8 mouse cellular contexts compared by ENCODE assay signal in genomic region chr13:71962661-71963355, GRCm38 (mm10). TPM values are rescaled to one million over a fixed set of nuclear protein-coding genes. Genes with fewer than 3 reads are reported as not detected.
DNase-seq lines count a peak whose midpoint lies in the region; ATAC-seq and TF ChIP-seq lines count a peak whose summit lies in the region.

No protein-coding gene starts in this region.

- ATAC-seq in lung, postnatal 0 days = peak; percentile 10

- H3K27me3 ChIP-seq in lung, postnatal 0 days (replicated peaks; ENCODE audit: insufficient read depth, low read length) = peaks cover 45% of the 10 kb centered on the region

- H3K9ac ChIP-seq in lung, postnatal 0 days (replicated peaks; ENCODE audit: low read depth) = peak overlapping the region; percentile 88

- no peak overlapping the region for H3K27ac ChIP-seq in brown adipose tissue, adult 24 weeks (replicated peaks; ENCODE audit: low read depth, low read length)
- H3K27ac ChIP-seq in lung, postnatal 0 days (ENCODE audit: low read length) = peak overlapping the region; percentile 89

- no peak for TF ChIP-seq CTCF in lung, postnatal 0 days (IDR thresholded peaks at IDR 0.05)

- WGBS in lung, postnatal 0 days = 2% methylated on average over 40 of the region's 55 CpGs

- H3K4me1 ChIP-seq in brown adipose tissue, adult 24 weeks (ENCODE audit: control insufficient read depth, insufficient read depth, insufficient read length, low read length) = no peaks in the 10 kb centered on the region; the same call in 1 of the 2 replicates
- no peaks in the 10 kb centered on the region; the same call in 1 of the 2 replicates for H3K4me1 ChIP-seq in lung, postnatal 0 days (ENCODE audit: insufficient read depth, low read depth, low read length)

- intact Hi-C loops in heart, postnatal 14 days (cut with DNase I) = no loop called here

- no peaks in the 10 kb centered on the region for H3K36me3 ChIP-seq in lung, postnatal 0 days (ENCODE audit: insufficient read depth, low read length)

- peak overlapping the region; percentile 35 for H3K4me3 ChIP-seq in brown adipose tissue, adult 24 weeks (ENCODE audit: insufficient read depth, low read depth, low read length)
- H3K4me3 ChIP-seq in lung, postnatal 0 days (ENCODE audit: low read depth, low read length) = peak overlapping the region; percentile 63

- no peaks in the 10 kb centered on the region for H3K9me3 ChIP-seq in lung, postnatal 0 days (ENCODE audit: low read length)

- DNase-seq in cerebellum, postnatal 25 days = peak; percentile 23 to 26
- DNase-seq in cerebellum, postnatal 36 days = no peak
- peak; percentile 16 to 27 for DNase-seq in heart, postnatal 14 days
- no peak for DNase-seq in lung, postnatal 0 days (ENCODE audit: low spot score)
- DNase-seq in T-cell, adult 2 months (ENCODE audit: low spot score) = no peak
- no peak for DNase-seq in thymus, postnatal 36 days
- DNase-seq in layer of hippocampus, postnatal 36 days = no peak

- no peak for TF ChIP-seq EP300 in lung, postnatal 0 days (IDR thresholded peaks at IDR 0.05)

- H3K4me2 ChIP-seq in lung, postnatal 0 days (replicated peaks; ENCODE audit: low read depth, low read length) = peak overlapping the region; percentile 58

RNA-seq across cellular contexts. Expression of gene Irx1, which starts 0.7 kb away (rescaled TPM):
- not detected in 2 replicates for polyA plus RNA-seq in brown adipose tissue, adult 24 weeks (2012; ENCODE audit: insufficient read depth, insufficient read length, missing spikeins)
- 1 to 10 TPM; 4.4 to 5.4 TPM for total RNA-seq in heart, postnatal 14 days (2021)
- 19.3 and 20.6 TPM in 2 replicates for polyA plus RNA-seq in lung, postnatal 0 days (2015; fragmentation: Nextera tagmentation; extraction: Ambion mirVana)
- under 1 TPM in 1 of 2 experiments, not detected in 1; 0.20 TPM for total RNA-seq in layer of hippocampus, postnatal 36 days (2021)

Comparison
In these comparisons a context has a peak if more than half of its experiments do, and no peak if none do; other contexts are left out.
1. DNase-seq: peak in cerebellum, postnatal 25 days (2 of 2) and heart, postnatal 14 days (2 of 2); none in cerebellum, postnatal 36 days (0 of 2), lung, postnatal 0 days (single experiment), T-cell, adult 2 months (single experiment), thymus, postnatal 36 days (0 of 2) and layer of hippocampus, postnatal 36 days (0 of 2).
2. RNA of gene Irx1, which starts 0.7 kb away (total RNA-seq): 4.4 to 5.4 TPM in heart, postnatal 14 days; 0.20 TPM in layer of hippocampus, postnatal 36 days; every median in the first group is over 4 times any median in the second.